14 mouse cellular contexts compared by ENCODE assay signal in the genomic region with DNA sequence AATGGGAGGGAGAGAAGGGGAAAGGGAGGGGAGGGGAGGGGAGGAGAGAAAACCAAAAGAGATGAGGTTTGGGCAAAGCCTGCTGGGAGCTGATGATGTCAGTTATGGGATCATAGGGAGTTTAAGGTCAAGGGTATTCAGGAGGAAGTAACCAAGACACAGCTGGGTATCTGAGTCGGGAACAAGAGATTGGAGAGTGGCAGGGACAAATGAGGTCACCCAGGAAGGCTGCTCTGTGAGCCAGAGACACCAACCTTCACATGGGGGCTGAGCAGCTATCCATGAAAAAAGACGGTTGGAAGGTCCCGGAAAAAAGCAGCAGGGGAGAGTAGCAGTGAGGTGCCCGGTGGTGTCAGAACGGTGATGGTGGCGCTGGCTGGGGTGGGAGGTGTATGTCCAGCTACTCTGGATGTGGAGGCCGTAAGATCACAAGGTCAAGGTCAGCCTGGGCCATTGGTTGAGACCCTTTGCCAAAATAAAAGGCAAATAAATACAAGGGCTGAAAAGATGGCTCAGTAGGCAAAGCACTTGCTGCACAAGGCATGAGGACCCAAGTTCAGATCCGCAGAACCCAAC. TPM values are rescaled to one million over a fixed set of nuclear protein-coding genes. Genes with fewer than 3 reads are reported as not detected.
"Had no signal": no experiment of that assay in that cellular context is flagged by ENCODE, and none has a peak within 500 bp of the region (broad histone marks: within the 10 kb centered on the region; RNA-seq: fewer than 3 reads in every experiment).

No protein-coding gene starts in this region.

- DNase-seq: kidney, postnatal 10 days; kidney, postnatal 4 days; liver; liver, embryonic 13.5 days; liver, postnatal 0 days; lung, postnatal 14 days; right cerebral cortex, postnatal 4 days; spleen, adult 18-20 months; thymus, postnatal 36 days had no signal

RNA-seq across cellular contexts. Expression of gene Actl6b, which starts 15.0 kb away (rescaled TPM):
- total RNA-seq: megakaryocyte-erythroid progenitor cell, adult 5-6 weeks had no signal

RNA-seq across cellular contexts. Expression of gene Epo, which starts 35.3 kb away (rescaled TPM):
- total RNA-seq: layer of hippocampus, adult 2 months; layer of hippocampus, postnatal 10 days; left cerebral cortex, postnatal 36 days; megakaryocyte-erythroid progenitor cell, adult 5-6 weeks; midbrain, postnatal 0 days had no signal
